Mouse (Mus musculus) lung, embryonic 14.5 days (tissue): Measurements from ENCODE around the gene Llph. TPM values are rescaled to one million over a fixed set of nuclear protein-coding genes. Genes with fewer than 3 reads are reported as not detected.
"Not testable (repeated sequence)": the region's sequence is repeated elsewhere in the genome, so short reads cannot be mapped to it uniquely, and the experiment has no call there.

ENCODE experiments used
- ATAC-seq: fragments of 200-750 bp; cut with Nextera tagmentation; 2 replicates; pipeline ENCODE4 v1.8.0; 2017; ENCODE audit warnings: mild to moderate bottlenecking, moderate TSS enrichment, moderate library complexity; ENCODE audit not compliant: insufficient read depth
- DNase-seq: peaks from one replicate; pipeline ENCODE4 v3.0.0-alpha.2; 2015
- H3K27ac ChIP-seq: fragments of 300-500 bp; sonication (generic); 2 replicates; pipeline ENCODE4 v1.5.1; 2014; ENCODE audit warnings: low read depth, mild to moderate bottlenecking, moderate library complexity
- H3K27me3 ChIP-seq: fragments of 300-500 bp; sonication (generic); 2 replicates; pipeline ENCODE4 v1.6.1; 2014; ENCODE audit warnings: low read length, control low read depth; ENCODE audit not compliant: insufficient read depth
- H3K36me3 ChIP-seq: fragments of 300-500 bp; sonication (generic); 2 replicates; pipeline ENCODE4 v1.6.1; 2014; ENCODE audit warnings: control low read depth; ENCODE audit not compliant: insufficient read depth
- H3K4me1 ChIP-seq: fragments of 300-500 bp; sonication (generic); 2 replicates; pipeline ENCODE4 v1.6.1; 2014; ENCODE audit warnings: antibody characterized with exemption, control low read depth; ENCODE audit not compliant: insufficient read depth
- H3K4me2 ChIP-seq: fragments of 300-500 bp; sonication (generic); 2 replicates; pipeline ENCODE4 v1.6.1; 2014; ENCODE audit warnings: mild to moderate bottlenecking
- H3K4me3 ChIP-seq: fragments of 300-500 bp; sonication (generic); 2 replicates; pipeline ENCODE4 v1.5.1; 2014; ENCODE audit warnings: low read depth, low read length
- H3K9ac ChIP-seq: fragments of 300-500 bp; sonication (generic); 2 replicates; pipeline ENCODE4 v1.6.1; 2014
- H3K9me3 ChIP-seq: fragments of 300-500 bp; sonication (generic); 2 replicates; pipeline ENCODE4 v1.6.1; 2016; ENCODE audit warnings: low read depth, low read length, control low read depth
- CTCF ChIP-seq: IDR thresholded peaks from 2 replicates; pipeline ENCODE4 v1.5.1; 2016; ENCODE audit warnings: antibody characterized with exemption, low read depth
- WGBS: fragments of 180-500 bp; shearing (Covaris S2); extraction: QIAGEN DNeasy Blood & Tissue Kit; methylation state at CpG from one replicate; pipeline ENCODE4 v1.1.7; 2014; 5-methylcytosine and 5-hydroxymethylcytosine counted together
- polyA plus RNA-seq: library from polyadenylated mRNA; unstranded; fragments of >200 nt; fragmentation: Nextera tagmentation; extraction: Ambion mirVana; gene quantifications from 2 replicates; pipeline ENCODE4 v1.2.1, GENCODE M21; 2014

The Llph gene
- polyA plus RNA-seq, 1 experiment from 2014 or later = 58.1 TPM

GRCm38 (mm10) chr10:120204591-120205210 is 22.2 kb upstream of the Llph start:
- H3K4me3 ChIP-seq = no peak overlapping the region
- H3K4me2 ChIP-seq = no peak overlapping the region
- 72% methylated on average over 13 of the region's 13 CpGs for WGBS
- no peak overlapping the region for H3K9ac ChIP-seq
- no peak for ATAC-seq
- H3K9me3 ChIP-seq = no peaks in the 10 kb centered on the region
- H3K27me3 ChIP-seq = peaks cover 9% of the 10 kb centered on the region; the same call in 1 of the 2 replicates
- no peaks in the 10 kb centered on the region for H3K36me3 ChIP-seq
- no peak for TF ChIP-seq CTCF
- no peaks in the 10 kb centered on the region for H3K4me1 ChIP-seq
- no peak overlapping the region for H3K27ac ChIP-seq
- no peak for DNase-seq

GRCm38 (mm10) chr10:120208015-120208414 is 18.9 kb upstream of the Llph start:
- no peak overlapping the region for H3K4me3 ChIP-seq
- H3K36me3 ChIP-seq = no peaks in the 10 kb centered on the region
- H3K4me2 ChIP-seq = no peak overlapping the region
- H3K27me3 ChIP-seq = no peaks in the 10 kb centered on the region
- H3K4me1 ChIP-seq = no peaks in the 10 kb centered on the region
- H3K9me3 ChIP-seq = no peaks in the 10 kb centered on the region
- 79% methylated on average over 8 of the region's 8 CpGs for WGBS
- H3K27ac ChIP-seq = no peak overlapping the region
- no peak for DNase-seq
- peak; percentile 6; the same call in 1 of the 2 replicates for ATAC-seq
- no peak overlapping the region for H3K9ac ChIP-seq
- TF ChIP-seq CTCF = no peak

GRCm38 (mm10) chr10:120208575-120209538 is 18.0 kb upstream of the Llph start:
- DNase-seq = peak; percentile 92
- Histone ChIP-seq H3K4me2 (peak overlapping the region; percentile 73), H3K36me3 (no peaks in the 10 kb centered on the region), H3K27me3 (no peaks in the 10 kb centered on the region), H3K4me1 (no peaks in the 10 kb centered on the region), H3K27ac (no peak overlapping the region), H3K9me3 (no peaks in the 10 kb centered on the region), H3K9ac (peak overlapping the region; percentile 76), H3K4me3 (peak overlapping the region; percentile 93)
- 3% methylated on average over 53 of the region's 53 CpGs for WGBS
- peak; percentile 41 for TF ChIP-seq CTCF
- peak; percentile 92 for ATAC-seq

GRCm38 (mm10) chr10:120209539-120209925 is 17.3 kb upstream of the Llph start:
- Histone ChIP-seq H3K9ac (peak overlapping the region; percentile 76), H3K27me3 (no peaks in the 10 kb centered on the region), H3K27ac (no peak overlapping the region), H3K4me2 (peak overlapping the region; percentile 73), H3K4me1 (no peaks in the 10 kb centered on the region), H3K36me3 (no peaks in the 10 kb centered on the region), H3K9me3 (no peaks in the 10 kb centered on the region), H3K4me3 (peak overlapping the region; percentile 93)
- DNase-seq (no peak), ATAC-seq (no peak)
- WGBS = 61% methylated on average over 6 of the region's 6 CpGs
- no peak for TF ChIP-seq CTCF

GRCm38 (mm10) chr10:120210096-120210495 is 16.8 kb upstream of the Llph start:
- H3K36me3 ChIP-seq = no peaks in the 10 kb centered on the region
- no peaks in the 10 kb centered on the region for H3K9me3 ChIP-seq
- no peak for TF ChIP-seq CTCF
- H3K27me3 ChIP-seq = no peaks in the 10 kb centered on the region
- DNase-seq (no peak), ATAC-seq (no peak)
- no peak overlapping the region for H3K9ac ChIP-seq
- no peak overlapping the region for H3K27ac ChIP-seq
- 85% methylated on average over 3 of the region's 3 CpGs for WGBS
- H3K4me3 ChIP-seq = no peak overlapping the region
- H3K4me2 ChIP-seq = peak overlapping the region; percentile 73
- no peaks in the 10 kb centered on the region for H3K4me1 ChIP-seq

GRCm38 (mm10) chr10:120217099-120217498 is 9.8 kb upstream of the Llph start:
- H3K36me3 ChIP-seq = peaks cover 19% of the 10 kb centered on the region
- H3K4me3 ChIP-seq, H3K4me2 ChIP-seq, H3K27ac ChIP-seq, H3K4me1 ChIP-seq, H3K9ac ChIP-seq, H3K27me3 ChIP-seq, ATAC-seq, H3K9me3 ChIP-seq, DNase-seq: not testable (repeated sequence)
- 94% methylated on average over 1 of the region's 1 CpGs for WGBS

GRCm38 (mm10) chr10:120218996-120219395 is 7.9 kb upstream of the Llph start:
- H3K4me1 ChIP-seq = no peaks in the 10 kb centered on the region
- H3K27ac ChIP-seq = no peak overlapping the region
- TF ChIP-seq CTCF = no peak
- H3K4me3 ChIP-seq = no peak overlapping the region
- no peak overlapping the region for H3K9ac ChIP-seq
- no peaks in the 10 kb centered on the region for H3K9me3 ChIP-seq
- no peaks in the 10 kb centered on the region for H3K27me3 ChIP-seq
- DNase-seq (no peak), ATAC-seq (no peak)
- 85% methylated on average over 10 of the region's 10 CpGs for WGBS
- no peak overlapping the region for H3K4me2 ChIP-seq
- H3K36me3 ChIP-seq = peaks cover 19% of the 10 kb centered on the region
